Mouse (Mus musculus): Measurements from ENCODE around the gene Galnt2.

DNA sequence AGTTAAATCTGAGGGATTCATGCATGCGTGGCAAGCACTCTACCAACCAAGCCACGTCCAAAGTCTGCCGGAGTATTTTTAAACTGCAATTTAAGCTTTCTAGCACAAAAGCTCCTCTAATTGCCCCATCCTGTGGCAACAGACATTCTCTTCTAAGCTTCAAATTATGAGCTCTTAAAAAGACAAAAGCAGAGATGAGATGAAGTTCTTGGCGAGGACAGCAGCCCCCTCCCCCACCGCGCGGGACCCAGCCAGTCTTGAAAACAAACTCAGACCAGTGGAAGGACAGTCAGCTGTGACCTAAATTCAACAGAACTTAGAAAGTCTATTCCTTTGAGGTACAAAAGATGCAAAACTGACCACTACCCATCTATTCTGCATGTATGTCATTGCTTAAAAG lies 160.0 kb downstream of the Galnt2 start:
- TF ChIP-seq POLR2A (IDR thresholded peaks at IDR 0.05; ENCODE audit: borderline replicate concordance, low read depth, low read length) (no peak), CTCF (IDR thresholded peaks at IDR 0.05; ENCODE audit: low read depth, low read length) (no peak)

Data from bone marrow macrophage, adult 2 months (primary cell).